Mouse (Mus musculus): ENCODE data around the gene Psapl1. TPM values are rescaled to one million over a fixed set of nuclear protein-coding genes. Genes with fewer than 3 reads are reported as not detected.

Psapl1 gene
- total and polyA plus RNA-seq, 3 experiments, result not detected

- no peak overlapping the region for H3K4me3 ChIP-seq (ENCODE audit: control insufficient read depth in 1 of 2, insufficient read depth in 1 of 2, low read depth in 2 of 2, low read length in 2 of 2)
- TF ChIP-seq ZKSCAN1 (IDR thresholded peaks at IDR 0.05; ENCODE audit: low read depth, low read length) (no peak), RAD21 (IDR thresholded peaks at IDR 0.05; ENCODE audit: low read depth, low read length) (no peak), ZC3H11A (IDR thresholded peaks at IDR 0.05; ENCODE audit: low read depth, low read length) (no peak), MAZ (IDR thresholded peaks at IDR 0.05; ENCODE audit: low read depth, low read length) (no peak), USF1 (IDR thresholded peaks at IDR 0.05; ENCODE audit: low read depth, low read length) (no peak), ZNF384 (IDR thresholded peaks at IDR 0.05; ENCODE audit: low read depth, low read length) (no peak), TCF12 (IDR thresholded peaks at IDR 0.05; ENCODE audit: low read depth, low read length) (no peak), POLR2AphosphoS5 (IDR thresholded peaks at IDR 0.05; ENCODE audit: borderline replicate concordance, low read depth, low read length) (no peak), RCOR1 (IDR thresholded peaks at IDR 0.05; ENCODE audit: low read depth, low read length) (no peak), TAL1 (IDR thresholded peaks at IDR 0.05; ENCODE audit: low read length) (no peak), KAT2A (conservative IDR thresholded peaks at IDR 0.05; ENCODE audit: low read depth, low read length) (no peak), SMC3 (IDR thresholded peaks at IDR 0.05; ENCODE audit: low read depth, low read length) (no peak), POLR2A (IDR thresholded peaks at IDR 0.05; ENCODE audit: control insufficient read depth in 1 of 2, insufficient read depth in 1 of 2, low read depth in 1 of 2, low read length in 2 of 2, poor library complexity in 1 of 2) (no peak), ZMIZ1 (IDR thresholded peaks at IDR 0.05; ENCODE audit: low read depth, low read length) (no peak), CHD1 (IDR thresholded peaks at IDR 0.05; ENCODE audit: low read depth, low read length) (no peak), CTCF (IDR thresholded peaks at IDR 0.05 in 2 of 3, conservative IDR thresholded peaks at IDR 0.05 in 1 of 3; ENCODE audit: control insufficient read depth in 1 of 3, insufficient read depth in 1 of 3, low read depth in 2 of 3, low read length in 3 of 3, poor library complexity in 1 of 3, severe bottlenecking in 1 of 3) (no peak), HCFC1 (IDR thresholded peaks at IDR 0.05; ENCODE audit: low read depth, low read length) (no peak), MAX (IDR thresholded peaks at IDR 0.05; ENCODE audit: low read length) (no peak), MEF2A (IDR thresholded peaks at IDR 0.05; ENCODE audit: extremely low read depth, insufficient replicate concordance, low read depth, low read length, poor library complexity, severe bottlenecking) (no peak), POLR2AphosphoS2 (IDR thresholded peaks at IDR 0.05; ENCODE audit: low read length) (no peak)
- no peak for DNase-seq (ENCODE audit: low read depth, low spot score)
These were observed 25.0 kb upstream of the Psapl1 start for GRCm38 (mm10) chr5:36178785-36179184.

GRCm38 (mm10) chr5:36179708-36180107 is 24.1 kb upstream of the Psapl1 start:
- no peak for DNase-seq (ENCODE audit: low read depth, low spot score)
- Histone ChIP-seq H3K9me3 (replicated peaks; ENCODE audit: insufficient read depth, low read length) (no peaks in the 10 kb centered on the region), H3K79me2 (ENCODE audit: control insufficient read depth, insufficient read depth, low read length, poor library complexity) (no peaks in the 10 kb centered on the region), H3K27ac (ENCODE audit: control insufficient read depth, low read depth, low read length) (no peak overlapping the region), H3K27me3 (ENCODE audit: control insufficient read depth in 1 of 2, insufficient read depth in 2 of 2, low read length in 2 of 2) (no peaks in the 10 kb centered on the region), H3K4me3 (ENCODE audit: control insufficient read depth in 1 of 2, insufficient read depth in 1 of 2, low read depth in 2 of 2, low read length in 2 of 2) (no peak overlapping the region), H3K4me1 (ENCODE audit: control insufficient read depth in 1 of 2, insufficient read depth in 2 of 2, low read length in 2 of 2) (no peaks in the 10 kb centered on the region), H3K36me3 (ENCODE audit: control insufficient read depth in 1 of 2, insufficient read depth in 2 of 2, low read length in 2 of 2) (no peaks in the 10 kb centered on the region), H3K9ac (ENCODE audit: control insufficient read depth, low read depth, low read length, poor library complexity, severe bottlenecking) (no peak overlapping the region)
- no peak for TF ChIP-seq CHD2 (IDR thresholded peaks at IDR 0.05; ENCODE audit: low read length)
- no peak for TF ChIP-seq MYB (IDR thresholded peaks at IDR 0.05; ENCODE audit: low read depth, low read length)
- TF ChIP-seq JUND (IDR thresholded peaks at IDR 0.05; ENCODE audit: low read depth, low read length), result no peak

More at GRCm38 (mm10) chr5:36178785-36179184, 25.0 kb upstream of the Psapl1 start:
- no peaks in the 10 kb centered on the region for H3K4me1 ChIP-seq (ENCODE audit: control insufficient read depth in 1 of 2, insufficient read depth in 2 of 2, low read length in 2 of 2)
- H3K9me3 ChIP-seq (replicated peaks; ENCODE audit: insufficient read depth, low read length), result no peaks in the 10 kb centered on the region
- no peaks in the 10 kb centered on the region for H3K27me3 ChIP-seq (ENCODE audit: control insufficient read depth in 1 of 2, insufficient read depth in 2 of 2, low read length in 2 of 2)
- no peaks in the 10 kb centered on the region for H3K36me3 ChIP-seq (ENCODE audit: control insufficient read depth in 1 of 2, insufficient read depth in 2 of 2, low read length in 2 of 2)
- no peak overlapping the region for H3K9ac ChIP-seq (ENCODE audit: control insufficient read depth, low read depth, low read length, poor library complexity, severe bottlenecking)
- no peak overlapping the region for H3K27ac ChIP-seq (ENCODE audit: control insufficient read depth, low read depth, low read length)
- no peaks in the 10 kb centered on the region for H3K79me2 ChIP-seq (ENCODE audit: control insufficient read depth, insufficient read depth, low read length, poor library complexity)
